Mouse (Mus musculus) kidney, adult 2 months (tissue): ENCODE data around the gene Tex26.

Experiments
- CTCF ChIP-seq: fragments of 200-500 bp; conservative IDR thresholded peaks from 2 replicates; pipeline ENCODE4 v1.5.1; 2011; ENCODE audit warnings: low read depth, mild to moderate bottlenecking, control low read depth, low read length, moderate library complexity, mixed read lengths; ENCODE audit not compliant: insufficient read depth, insufficient read length
- POLR2A ChIP-seq: fragments of 200-500 bp; IDR thresholded peaks from one replicate; pipeline ENCODE4 v1.6.1; 2011; ENCODE audit warnings: low read depth, low read length, control low read depth

DNA sequence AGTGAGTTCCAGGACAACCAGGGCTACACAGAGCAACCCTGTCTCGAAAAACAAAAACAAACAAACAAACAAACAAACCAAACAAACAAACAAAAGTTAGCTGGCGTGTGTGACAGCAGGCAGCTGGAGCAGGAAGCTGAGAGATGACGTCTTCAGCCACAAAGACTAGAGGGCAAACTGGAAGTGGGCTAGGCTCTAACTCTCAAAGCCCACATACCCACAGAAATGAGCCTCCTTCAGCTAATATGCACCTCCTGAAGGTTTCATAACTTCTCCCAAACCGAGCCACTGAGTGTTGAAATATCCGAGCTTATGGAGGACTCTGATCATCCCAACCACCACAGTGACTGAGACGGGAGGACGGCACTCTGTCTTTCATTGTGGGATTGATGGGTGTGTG, 7.0 kb downstream of the Tex26 start:
- TF ChIP-seq POLR2A = no peak
- no peak for TF ChIP-seq CTCF
